In genomic region chr6:30143263-30143662, GRCm38 (mm10) we compare ENCODE assay signal across 24 mouse cellular contexts.
A peak's percentile ranks its signal among the peaks of the same experiment; 100 is the strongest.
DNase-seq lines count a peak whose midpoint lies in the region; ATAC-seq and TF ChIP-seq lines count a peak whose summit lies in the region.
"Had no signal": no experiment of that assay in that cellular context is flagged by ENCODE, and none has a peak within 500 bp of the region (broad histone marks: within the 10 kb centered on the region; RNA-seq: fewer than 3 reads in every experiment).

No protein-coding gene starts in this region.

- no peak for TF ChIP-seq POLR2A in CH12.LX (IDR thresholded peaks at IDR 0.05; ENCODE audit: low read depth, low read length)
- no peak for TF ChIP-seq POLR2A in MEL (IDR thresholded peaks at IDR 0.05; ENCODE audit: control insufficient read depth in 1 of 2, insufficient read depth in 1 of 2, low read depth in 1 of 2, low read length in 2 of 2, poor library complexity in 1 of 2)

- dilution Hi-C loops in CH12.LX (cut with MboI; ENCODE audit: extremely low pct_ligation_motif_present, extremely low pct_unique_long_range_greater_than_20kb, low sequenced_read_pairs): no loop called here

- peak overlapping the region; percentile 40 for H3K27ac ChIP-seq in liver, embryonic 13.5 days
- H3K27ac ChIP-seq in liver, embryonic 11.5 days (ENCODE audit: low read depth, low read length): no peak overlapping the region
- H3K27ac ChIP-seq in CH12.LX (ENCODE audit: insufficient read depth, low read depth): no peak overlapping the region
- H3K27ac ChIP-seq in MEL (ENCODE audit: control insufficient read depth, low read depth, low read length): no peak overlapping the region
- H3K27ac ChIP-seq: embryonic facial prominence, embryonic 13.5 days; embryonic facial prominence, embryonic 15.5 days; forebrain, embryonic 10.5 days; forebrain, embryonic 12.5 days had no signal

- peaks cover 45% of the 10 kb centered on the region for H3K4me1 ChIP-seq in liver, embryonic 13.5 days (replicated peaks)
- peaks cover 14% of the 10 kb centered on the region; the same call in 1 of the 2 replicates for H3K4me1 ChIP-seq in liver, embryonic 11.5 days (replicated peaks; ENCODE audit: control insufficient read depth, insufficient read depth, low read length)
- peaks cover 6 to 23% of the 10 kb centered on the region in 2 experiments for H3K4me1 ChIP-seq in CH12.LX (ENCODE audit: control insufficient read depth in 1 of 2, insufficient read depth in 2 of 2)
- peaks cover 9 to 18% of the 10 kb centered on the region in 2 experiments for H3K4me1 ChIP-seq in MEL (ENCODE audit: control insufficient read depth in 1 of 2, insufficient read depth in 2 of 2, low read length in 2 of 2)
- H3K4me1 ChIP-seq: embryonic facial prominence, embryonic 13.5 days; embryonic facial prominence, embryonic 15.5 days had no signal

- no peaks in the 10 kb centered on the region for H3K9me3 ChIP-seq in liver, embryonic 13.5 days (replicated peaks)
- H3K9me3 ChIP-seq in liver, embryonic 11.5 days (ENCODE audit: control insufficient read depth, low read length): no peaks in the 10 kb centered on the region
- H3K9me3 ChIP-seq in CH12.LX (replicated peaks; ENCODE audit: low read length): no peaks in the 10 kb centered on the region
- H3K9me3 ChIP-seq in MEL (replicated peaks; ENCODE audit: insufficient read depth, low read length): no peaks in the 10 kb centered on the region
- H3K9me3 ChIP-seq: embryonic facial prominence, embryonic 13.5 days; embryonic facial prominence, embryonic 15.5 days; forebrain, embryonic 10.5 days; forebrain, embryonic 12.5 days; G1E had no signal

- H3K79me2 ChIP-seq in CH12.LX (replicated peaks; ENCODE audit: control insufficient read depth, extremely low read depth, insufficient read depth, poor library complexity, severe bottlenecking) (no peaks in the 10 kb centered on the region), MEL (ENCODE audit: control insufficient read depth, insufficient read depth, low read length, poor library complexity) (no peaks in the 10 kb centered on the region)

- TF ChIP-seq EP300 in CH12.LX (IDR thresholded peaks at IDR 0.05; ENCODE audit: low read length) (no peak), MEL (IDR thresholded peaks at IDR 0.05; ENCODE audit: low read depth in 1 of 2, low read length in 2 of 2) (no peak)

- WGBS in liver, embryonic 13.5 days (ENCODE audit: insufficient replicate concordance): 84% methylated on average over 4 of the region's 4 CpGs
- 90% methylated on average over 4 of the region's 4 CpGs for WGBS in liver, embryonic 11.5 days

- H3K36me3 ChIP-seq in liver, embryonic 13.5 days: peaks cover 74% of the 10 kb centered on the region
- peaks cover 22% of the 10 kb centered on the region for H3K36me3 ChIP-seq in liver, embryonic 11.5 days (ENCODE audit: control insufficient read depth, insufficient read depth, low read length)
- H3K36me3 ChIP-seq in CH12.LX (replicated peaks in 1 of 2; ENCODE audit: control insufficient read depth in 1 of 2, insufficient read depth in 1 of 2, low read length in 1 of 2) (peaks cover 18 to 65% of the 10 kb centered on the region in 2 experiments), MEL (ENCODE audit: control insufficient read depth in 1 of 2, insufficient read depth in 2 of 2, low read length in 2 of 2) (peaks cover 3 to 16% of the 10 kb centered on the region in 2 experiments)

- H3K27me3 ChIP-seq in liver, embryonic 13.5 days: no peaks in the 10 kb centered on the region
- H3K27me3 ChIP-seq in liver, embryonic 11.5 days (replicated peaks; ENCODE audit: control insufficient read depth, insufficient read depth, low read length): no peaks in the 10 kb centered on the region
- H3K27me3 ChIP-seq in CH12.LX (replicated peaks): no peaks in the 10 kb centered on the region
- H3K27me3 ChIP-seq in MEL (ENCODE audit: control insufficient read depth in 1 of 2, insufficient read depth in 2 of 2, low read length in 2 of 2): no peaks in the 10 kb centered on the region
- H3K27me3 ChIP-seq: embryonic facial prominence, embryonic 13.5 days; embryonic facial prominence, embryonic 15.5 days; forebrain, embryonic 12.5 days had no signal

- no peak overlapping the region for H3K4me2 ChIP-seq in liver, embryonic 13.5 days
- no peak overlapping the region for H3K4me2 ChIP-seq in liver, embryonic 11.5 days
- H3K4me2 ChIP-seq in CH12.LX (ENCODE audit: insufficient read depth, low read depth, poor library complexity, severe bottlenecking): no peak overlapping the region
- H3K4me2 ChIP-seq: embryonic facial prominence, embryonic 13.5 days; embryonic facial prominence, embryonic 15.5 days; forebrain, embryonic 12.5 days had no signal

- TF ChIP-seq CTCF in CH12.LX (conservative IDR thresholded peaks at IDR 0.05 in 1 of 2, IDR thresholded peaks at IDR 0.05 in 1 of 2; ENCODE audit: low read depth in 2 of 2, low read length in 2 of 2): no peak
- TF ChIP-seq CTCF in MEL (IDR thresholded peaks at IDR 0.05 in 2 of 3, conservative IDR thresholded peaks at IDR 0.05 in 1 of 3; ENCODE audit: control insufficient read depth in 1 of 3, insufficient read depth in 1 of 3, low read depth in 2 of 3, low read length in 3 of 3, poor library complexity in 1 of 3, severe bottlenecking in 1 of 3): no peak

- no peak for ATAC-seq in liver, embryonic 13.5 days (ENCODE audit: low read depth)
- no peak for ATAC-seq in liver, embryonic 11.5 days (replicated peaks; ENCODE audit: low FRiP score)
- ATAC-seq: forebrain, embryonic 14.5 days; forebrain, embryonic 16.5 days had no signal

- no peak overlapping the region for H3K4me3 ChIP-seq in liver, embryonic 13.5 days (replicated peaks)
- H3K4me3 ChIP-seq in liver, embryonic 11.5 days (ENCODE audit: low read depth, low read length): no peak overlapping the region
- H3K4me3 ChIP-seq in CH12.LX (replicated peaks in 1 of 3; ENCODE audit: low read depth in 2 of 3, low read length in 2 of 3, poor library complexity in 1 of 3) (no peak overlapping the region), MEL (ENCODE audit: control insufficient read depth in 1 of 2, insufficient read depth in 1 of 2, low read depth in 2 of 2, low read length in 2 of 2) (no peak overlapping the region)
- H3K4me3 ChIP-seq: embryonic facial prominence, embryonic 13.5 days; embryonic facial prominence, embryonic 15.5 days; erythroblast, embryonic 14.5 days; forebrain, embryonic 10.5 days; forebrain, embryonic 12.5 days had no signal

- no peak for TF ChIP-seq RAD21 in CH12.LX (IDR thresholded peaks at IDR 0.05; ENCODE audit: low read depth, low read length)
- no peak for TF ChIP-seq RAD21 in MEL (IDR thresholded peaks at IDR 0.05; ENCODE audit: low read depth, low read length)

- no peak overlapping the region for H3K9ac ChIP-seq in liver, embryonic 13.5 days
- H3K9ac ChIP-seq in liver, embryonic 11.5 days (ENCODE audit: low read depth, low read length): no peak overlapping the region
- no peak overlapping the region for H3K9ac ChIP-seq in CH12.LX (ENCODE audit: insufficient read depth, low read depth)
- H3K9ac ChIP-seq in MEL (ENCODE audit: control insufficient read depth, low read depth, low read length, poor library complexity, severe bottlenecking): no peak overlapping the region
- H3K9ac ChIP-seq: embryonic facial prominence, embryonic 13.5 days; embryonic facial prominence, embryonic 15.5 days; forebrain, embryonic 12.5 days had no signal

- DNase-seq in liver, embryonic 13.5 days: no peak
- no peak for DNase-seq in liver, embryonic 11.5 days (ENCODE audit: low spot score)
- DNase-seq in CH12.LX (ENCODE audit: extremely low read depth) (no peak), MEL (ENCODE audit: low read depth, low spot score) (no peak)
- no peak for DNase-seq in urinary bladder, adult 18-20 months (ENCODE audit: low spot score in 2 of 2)
- no peak for DNase-seq in urinary bladder, postnatal 10 days (ENCODE audit: low spot score)
- DNase-seq: adrenal gland, adult 2 months; adrenal gland, postnatal 10 days; adrenal gland, postnatal 25 days; cerebellum, adult 11 months; cerebellum, adult 18-20 months; cerebellum, adult 8-10 months; cerebellum, adult 9-11 months; cerebellum, postnatal 14 days; cerebellum, postnatal 36 days; embryo, embryonic 11 days had no signal

- in situ Hi-C loops in CH12.LX (cut with MboI; ENCODE audit: low pct_ligation_motif_present, low pct_unique_long_range_greater_than_20kb, low sequenced_read_pairs): no loop called here

TF ChIP-seq in CH12.LX, 34 proteins besides CTCF, POLR2A, EP300 and RAD21:
- TF ChIP-seq ZKSCAN1 (IDR thresholded peaks at IDR 0.05; ENCODE audit: borderline replicate concordance, low read depth, low read length) (peak; percentile 70), E2F4 (IDR thresholded peaks at IDR 0.05; ENCODE audit: insufficient replicate concordance, low read depth, low read length) (no peak), MXI1 (IDR thresholded peaks at IDR 0.05; ENCODE audit: low read depth, low read length) (no peak), SIN3A (IDR thresholded peaks at IDR 0.05; ENCODE audit: low read length) (no peak)

TF ChIP-seq in MEL, 35 proteins besides CTCF, POLR2A, EP300 and RAD21:
- TF ChIP-seq NRF1 (IDR thresholded peaks at IDR 0.05; ENCODE audit: insufficient read depth, low read depth, low read length, poor library complexity, severe bottlenecking) (no peak), ZKSCAN1 (IDR thresholded peaks at IDR 0.05; ENCODE audit: low read depth, low read length) (peak; percentile 95)
